Mouse (Mus musculus) small intestine, adult 2 months (tissue): ENCODE data around the gene Rasgef1b. TPM values are rescaled to one million over a fixed set of nuclear protein-coding genes. Genes with fewer than 3 reads are reported as not detected.

Experiments
- H3K27ac ChIP-seq: fragments of 200-500 bp; 2 replicates; pipeline ENCODE4 v1.5.1; 2012; ENCODE audit warnings: low read depth, low read length, control low read depth, inconsistent platforms; ENCODE audit not compliant: insufficient read depth
- H3K27me3 ChIP-seq: fragments of 200-500 bp; 2 replicates; pipeline ENCODE4 v1.6.1; 2012; ENCODE audit warnings: mild to moderate bottlenecking, moderate library complexity, low read length, inconsistent platforms; ENCODE audit not compliant: control insufficient read depth, insufficient read depth
- H3K36me3 ChIP-seq: fragments of 200-500 bp; 2 replicates; pipeline ENCODE4 v1.6.1; 2012; ENCODE audit warnings: mild to moderate bottlenecking, low read length, control low read depth, inconsistent platforms; ENCODE audit not compliant: control insufficient read depth, insufficient read depth
- H3K4me1 ChIP-seq: fragments of 200-500 bp; 2 replicates; pipeline ENCODE4 v1.6.1; 2012; ENCODE audit warnings: low read length, inconsistent platforms, mixed read lengths; ENCODE audit not compliant: control insufficient read depth, insufficient read depth, insufficient read length
- H3K4me3 ChIP-seq: fragments of 200-500 bp; 2 replicates; pipeline ENCODE4 v1.5.1; 2012; ENCODE audit warnings: low read depth, mild to moderate bottlenecking, control low read depth, inconsistent platforms, low read length, moderate library complexity
- CTCF ChIP-seq: fragments of 200-500 bp; IDR thresholded peaks from 2 replicates; pipeline ENCODE4 v1.5.1; 2012; ENCODE audit warnings: low read depth, mild to moderate bottlenecking, control low read depth, inconsistent platforms, low read length, moderate library complexity, mixed read lengths; ENCODE audit not compliant: insufficient replicate concordance, insufficient read length; ENCODE audit errors: extremely low read depth
- POLR2A ChIP-seq: fragments of 200-500 bp; IDR thresholded peaks from 2 replicates; pipeline ENCODE4 v1.6.1; 2012; ENCODE audit warnings: low read depth, mild to moderate bottlenecking, control low read depth, inconsistent platforms, low read length, moderate library complexity
- WGBS: fragments of 180-500 bp; shearing (Covaris S2); methylation state at CpG from one replicate; pipeline ENCODE4 v1.1.7; 2018; 5-methylcytosine and 5-hydroxymethylcytosine counted together
- polyA plus RNA-seq: library from polyadenylated mRNA; depleted of rRNA; stranded (reverse); fragments of >200 nt; gene quantifications from 2 replicates; pipeline ENCODE4 v1.2.3, GENCODE M21; 2012

The Rasgef1b gene
- polyA plus RNA-seq, 1 experiment = 16.2 TPM

DNA sequence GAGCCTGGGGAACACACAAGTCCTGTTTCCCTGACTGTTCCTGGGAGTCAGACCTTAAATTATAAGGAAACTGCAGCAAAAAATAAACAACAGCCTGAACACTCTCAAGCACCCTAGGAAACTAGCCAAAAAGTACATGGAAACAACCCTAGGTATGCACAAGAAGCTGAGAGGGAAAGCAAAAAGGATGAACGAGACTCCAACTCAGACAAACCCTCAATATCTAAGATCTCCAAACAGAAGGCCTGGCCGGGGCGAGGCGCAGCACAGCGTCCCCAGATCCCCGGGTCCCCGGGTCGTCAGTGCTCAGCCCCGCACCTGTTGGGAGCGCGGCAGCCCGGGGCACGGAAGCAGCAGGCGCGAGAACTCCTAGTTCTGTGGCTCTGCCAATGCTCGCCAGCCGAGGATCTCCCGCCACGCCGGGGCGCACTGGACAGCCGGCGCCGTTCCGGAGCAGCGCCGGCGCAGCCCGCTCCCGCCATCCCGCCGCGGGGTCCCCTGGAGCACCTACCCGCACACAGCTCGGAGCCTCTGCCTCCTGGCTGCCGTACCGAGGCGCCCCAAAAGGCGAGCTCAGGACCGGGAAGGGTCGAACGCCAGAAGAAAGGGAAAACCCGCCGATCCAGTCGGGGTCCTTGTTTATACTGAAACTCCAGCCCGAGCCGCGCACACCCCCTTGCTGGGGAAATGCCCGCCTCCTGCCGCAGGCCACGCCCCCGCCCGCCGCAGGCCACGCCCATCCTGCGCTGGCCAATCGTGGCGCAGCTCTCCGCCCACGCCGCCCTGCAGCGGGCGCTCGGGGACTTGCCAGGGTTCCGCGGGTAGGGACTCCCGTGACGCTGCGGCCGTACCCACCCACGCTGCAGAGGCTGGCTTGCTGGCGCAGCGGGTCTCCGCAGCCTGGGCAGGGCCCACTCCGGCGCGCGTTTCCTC is 476.4 kb downstream of the Rasgef1b start:
- peak overlapping the region; percentile 89 for H3K4me3 ChIP-seq
- peak overlapping the region; percentile 23 for H3K27ac ChIP-seq
- WGBS = under 1% methylated on average over 78 of the region's 78 CpGs
- TF ChIP-seq CTCF (no peak), POLR2A (peak; percentile 74; the same call in 1 of the 2 replicates)
- no peaks in the 10 kb centered on the region for H3K36me3 ChIP-seq
- H3K4me1 ChIP-seq = peaks cover 3% of the 10 kb centered on the region; the same call in 1 of the 2 replicates
- no peaks in the 10 kb centered on the region for H3K27me3 ChIP-seq

DNA sequence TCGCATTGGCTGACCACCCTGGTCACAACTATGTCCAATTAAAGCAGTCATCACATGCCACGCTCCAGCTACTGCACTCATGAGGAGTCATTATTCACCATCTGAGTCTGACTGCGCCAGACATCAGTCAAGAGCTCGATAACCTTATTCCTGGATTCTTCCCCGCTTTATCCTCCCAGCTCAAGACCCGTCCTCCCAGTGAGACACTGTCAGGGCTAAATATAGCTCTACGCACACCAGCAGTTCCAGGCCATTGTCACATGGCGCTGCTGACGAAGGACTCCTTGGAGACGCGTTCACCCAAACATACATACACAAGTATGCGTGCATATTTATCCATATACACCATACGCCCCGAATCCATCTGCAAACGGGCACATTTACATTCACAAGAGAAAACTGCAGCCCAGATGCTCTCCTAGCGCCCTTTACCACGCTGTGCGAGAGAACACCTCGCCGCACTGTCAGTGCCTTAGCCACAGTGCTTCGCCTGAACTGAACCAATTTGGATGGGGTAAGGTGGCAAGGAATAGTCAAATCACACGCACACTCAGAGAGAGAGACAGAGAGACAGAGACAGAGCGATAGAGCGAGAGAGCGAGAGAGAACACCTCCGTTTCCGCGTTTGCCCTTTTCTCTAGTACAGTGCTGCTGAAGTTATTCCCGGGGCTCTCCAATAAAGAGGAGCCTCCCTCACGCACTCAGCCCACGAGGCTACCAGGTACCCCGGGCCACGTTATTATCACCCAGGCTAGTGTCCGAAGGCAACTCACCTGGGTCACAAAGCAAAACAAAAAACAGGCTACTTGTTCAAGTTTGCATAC is 477.3 kb downstream of the Rasgef1b start:
- TF ChIP-seq CTCF (no peak), POLR2A (0 out of 2 replicates have a peak, but pooled peaks have one; percentile 14)
- peak overlapping the region; percentile 23 for H3K27ac ChIP-seq
- peaks cover 3% of the 10 kb centered on the region; the same call in 1 of the 2 replicates for H3K4me1 ChIP-seq
- no peaks in the 10 kb centered on the region for H3K36me3 ChIP-seq
- WGBS = 2% methylated on average over 34 of the region's 34 CpGs
- H3K27me3 ChIP-seq = no peaks in the 10 kb centered on the region
- H3K4me3 ChIP-seq = peak overlapping the region; percentile 89

DNA sequence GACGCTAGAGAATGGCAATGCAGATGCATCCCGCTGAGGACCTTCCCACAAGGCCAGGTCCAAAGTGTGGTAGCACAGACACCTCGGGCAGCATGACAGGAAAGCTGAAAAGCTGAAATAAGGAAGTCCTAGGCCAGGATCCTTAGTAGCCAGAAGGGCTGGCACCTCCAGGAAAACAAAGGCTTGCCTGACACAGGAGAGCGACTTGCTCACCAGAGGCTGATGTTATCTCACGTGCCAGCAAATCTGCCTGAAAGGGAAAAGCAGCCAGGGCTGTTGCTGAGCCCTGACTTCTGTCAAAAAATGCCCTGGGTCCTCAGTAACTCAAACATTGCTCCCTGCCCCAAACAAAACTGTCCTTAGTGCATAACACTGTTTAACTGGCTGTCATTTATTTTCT is 478.0 kb downstream of the Rasgef1b start:
- peak overlapping the region; percentile 18; the same call in 1 of the 2 replicates for H3K27ac ChIP-seq

DNA sequence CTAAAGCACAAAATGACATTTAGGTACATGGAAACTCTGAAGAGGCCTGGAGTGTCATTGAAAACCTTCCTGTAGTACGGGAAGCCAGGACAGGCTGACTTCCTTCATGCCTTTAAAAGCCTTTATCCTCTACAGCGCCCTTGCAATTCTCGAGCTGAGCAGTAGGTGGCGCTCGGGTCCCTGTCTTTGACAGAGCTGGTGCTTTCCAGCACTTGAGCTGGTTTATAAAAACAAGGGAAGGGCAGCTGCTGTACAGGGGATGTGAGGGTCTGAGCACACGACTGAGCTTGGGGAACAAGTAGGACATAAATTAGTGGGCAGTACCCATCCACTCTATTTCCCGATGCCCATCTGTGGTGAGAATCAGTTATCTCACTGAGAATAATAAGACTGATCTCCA is 480.4 kb downstream of the Rasgef1b start:
- H3K4me3 ChIP-seq = no peak overlapping the region
- WGBS = 3% methylated on average over 7 of the region's 7 CpGs
- H3K36me3 ChIP-seq = no peaks in the 10 kb centered on the region
- peaks cover 3% of the 10 kb centered on the region; the same call in 1 of the 2 replicates for H3K4me1 ChIP-seq
- TF ChIP-seq POLR2A (no peak), CTCF (peak; percentile 98; the same call in 1 of the 2 replicates)
- H3K27me3 ChIP-seq = no peaks in the 10 kb centered on the region
- no peak overlapping the region for H3K27ac ChIP-seq

More for the DNA sequence above, 478.0 kb downstream of the Rasgef1b start:
- TF ChIP-seq CTCF (no peak), POLR2A (no peak)
- Histone ChIP-seq H3K36me3 (no peaks in the 10 kb centered on the region), H3K27me3 (no peaks in the 10 kb centered on the region), H3K4me3 (peak overlapping the region; percentile 42), H3K4me1 (peaks cover 3% of the 10 kb centered on the region; the same call in 1 of the 2 replicates)
- 20% methylated on average over 5 of the region's 5 CpGs for WGBS

DNA sequence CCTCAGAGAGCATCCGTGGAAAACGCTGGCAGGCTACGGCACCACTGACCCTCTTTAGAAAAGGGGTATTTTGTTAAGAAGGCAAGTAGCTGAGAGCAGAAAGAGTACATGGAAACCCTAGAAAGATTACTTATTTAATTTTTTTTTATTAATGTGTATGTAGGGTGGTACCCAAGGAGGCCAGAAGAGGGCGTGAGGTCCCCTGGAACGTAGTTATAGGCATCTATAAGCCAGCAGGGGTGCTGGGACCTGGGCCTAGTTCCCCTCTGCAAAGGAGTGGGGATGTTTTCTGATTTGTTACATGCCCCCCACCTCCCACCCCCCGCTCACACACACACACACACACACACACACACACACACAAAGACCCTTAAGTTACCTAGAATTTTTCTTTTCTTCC is 480.9 kb downstream of the Rasgef1b start:
- no peak overlapping the region for H3K27ac ChIP-seq
- 98% methylated on average over 6 of the region's 6 CpGs for WGBS
- TF ChIP-seq POLR2A (no peak), CTCF (peak; percentile 15; the same call in 1 of the 2 replicates)
- H3K36me3 ChIP-seq = no peaks in the 10 kb centered on the region; the same call in 1 of the 2 replicates
- no peaks in the 10 kb centered on the region for H3K27me3 ChIP-seq
- no peak overlapping the region for H3K4me3 ChIP-seq
- peaks cover 3% of the 10 kb centered on the region; the same call in 1 of the 2 replicates for H3K4me1 ChIP-seq

DNA sequence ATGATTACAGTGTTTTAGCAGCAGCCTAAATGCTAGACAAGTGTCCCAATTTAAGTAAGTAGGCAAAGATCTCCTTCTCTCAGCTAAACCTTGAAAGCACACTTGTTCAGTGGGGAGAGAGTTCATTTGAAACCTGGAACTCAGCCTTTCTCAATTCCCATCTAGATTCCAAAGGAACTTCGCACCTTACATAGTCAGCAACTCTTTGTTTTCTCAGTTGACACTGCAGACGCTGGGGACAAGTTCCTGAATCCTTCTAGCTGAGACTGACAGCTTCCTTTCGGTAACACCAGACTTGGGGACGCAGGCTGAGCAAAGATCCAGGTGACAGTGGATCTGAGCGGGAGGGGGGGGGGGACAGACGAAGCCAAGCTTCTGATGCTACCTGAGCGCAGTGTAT is 481.4 kb downstream of the Rasgef1b start:
- H3K36me3 ChIP-seq = peaks cover 1% of the 10 kb centered on the region; the same call in 1 of the 2 replicates
- no peaks in the 10 kb centered on the region for H3K27me3 ChIP-seq
- no peak overlapping the region for H3K27ac ChIP-seq
- 85% methylated on average over 7 of the region's 7 CpGs for WGBS
- TF ChIP-seq POLR2A = no peak
- no peak for TF ChIP-seq CTCF
- no peak overlapping the region for H3K4me3 ChIP-seq
- H3K4me1 ChIP-seq = peaks cover 3% of the 10 kb centered on the region; the same call in 1 of the 2 replicates
